ENCODE assay signal across 11 mouse cellular contexts in genomic region chr1:183979814-183980243, GRCm38 (mm10). TPM values are rescaled to one million over a fixed set of nuclear protein-coding genes. Genes with fewer than 3 reads are reported as not detected.
DNase-seq lines count a peak whose midpoint lies in the region; ATAC-seq and TF ChIP-seq lines count a peak whose summit lies in the region.
"Had no signal": no experiment of that assay in that cellular context is flagged by ENCODE, and none has a peak within 500 bp of the region (broad histone marks: within the 10 kb centered on the region; RNA-seq: fewer than 3 reads in every experiment).

No protein-coding gene starts in this region.

- DNase-seq in gastrocnemius, adult 2 months = peak; percentile 22
- no peak for DNase-seq in gastrocnemius, postnatal 36 days
- peak; percentile 23 to 37 for DNase-seq in lung, adult 18-20 months
- no peak for DNase-seq in lung, adult 2 months
- DNase-seq in telencephalon, adult 2 months (ENCODE audit: low read depth, low spot score) = peak; percentile 19
- no peak for DNase-seq in ovary, postnatal 36 days (ENCODE audit: low spot score)
- DNase-seq in midbrain, embryonic 11.5 days (ENCODE audit: low spot score, missing footprints) = no peak
- DNase-seq: kidney, postnatal 14 days had no signal

- no peak overlapping the region for H3K4me2 ChIP-seq in midbrain, embryonic 11.5 days
- H3K4me2 ChIP-seq: forebrain, embryonic 12.5 days; stomach, embryonic 15.5 days had no signal

- no peak for ATAC-seq in midbrain, embryonic 11.5 days (ENCODE audit: low FRiP score)

- peaks cover 26% of the 10 kb centered on the region for H3K9me3 ChIP-seq in megakaryocyte, embryonic 14.5 days
- no peaks in the 10 kb centered on the region for H3K9me3 ChIP-seq in midbrain, embryonic 11.5 days (ENCODE audit: control insufficient read depth, low read length)
- H3K9me3 ChIP-seq: forebrain, embryonic 12.5 days; stomach, embryonic 15.5 days had no signal

- intact Hi-C loops in gastrocnemius, adult 2 months (cut with DNase I) = no loop called here
- intact Hi-C loops in gastrocnemius, postnatal 36 days (cut with DNase I) = no loop called here

- peaks cover 10% of the 10 kb centered on the region for H3K27me3 ChIP-seq in megakaryocyte, embryonic 14.5 days (replicated peaks)
- no peaks in the 10 kb centered on the region for H3K27me3 ChIP-seq in midbrain, embryonic 11.5 days (ENCODE audit: control insufficient read depth, insufficient read depth, low read length)
- H3K27me3 ChIP-seq: forebrain, embryonic 12.5 days; stomach, embryonic 15.5 days had no signal

- no peak overlapping the region for H3K9ac ChIP-seq in midbrain, embryonic 11.5 days (ENCODE audit: low read length)
- H3K9ac ChIP-seq: forebrain, embryonic 12.5 days; stomach, embryonic 15.5 days had no signal

- no peak for TF ChIP-seq POLR2A in lung, adult 2 months (IDR thresholded peaks at IDR 0.05; ENCODE audit: borderline replicate concordance, extremely low read depth, low read depth, low read length)

- H3K4me3 ChIP-seq in gastrocnemius, adult 2 months = no peak overlapping the region
- no peak overlapping the region for H3K4me3 ChIP-seq in lung, adult 2 months (replicated peaks; ENCODE audit: extremely low read depth, low read depth, low read length)
- peak overlapping the region; percentile 71 for H3K4me3 ChIP-seq in megakaryocyte, embryonic 14.5 days (replicated peaks)
- H3K4me3 ChIP-seq in midbrain, embryonic 11.5 days (ENCODE audit: low read depth, low read length) = no peak overlapping the region
- H3K4me3 ChIP-seq: forebrain, embryonic 12.5 days; stomach, embryonic 15.5 days had no signal

- no peak for TF ChIP-seq CTCF in gastrocnemius, adult 2 months (IDR thresholded peaks at IDR 0.05)
- TF ChIP-seq CTCF in lung, adult 2 months (IDR thresholded peaks at IDR 0.05; ENCODE audit: insufficient read depth, low read length) = no peak

- H3K4me1 ChIP-seq in lung, adult 2 months (ENCODE audit: control insufficient read depth, insufficient read depth, low read length) = peaks cover 6% of the 10 kb centered on the region
- H3K4me1 ChIP-seq in megakaryocyte, embryonic 14.5 days = peaks cover 21% of the 10 kb centered on the region
- H3K4me1 ChIP-seq in midbrain, embryonic 11.5 days (ENCODE audit: control insufficient read depth, insufficient read depth, low read length) = no peaks in the 10 kb centered on the region
- H3K4me1 ChIP-seq: forebrain, embryonic 12.5 days had no signal

- no peaks in the 10 kb centered on the region for H3K36me3 ChIP-seq in megakaryocyte, embryonic 14.5 days (replicated peaks; ENCODE audit: low read length)
- no peaks in the 10 kb centered on the region for H3K36me3 ChIP-seq in midbrain, embryonic 11.5 days (ENCODE audit: control insufficient read depth, insufficient read depth, low read length)
- H3K36me3 ChIP-seq: forebrain, embryonic 12.5 days; stomach, embryonic 15.5 days had no signal

- H3K27ac ChIP-seq in gastrocnemius, adult 2 months = no peak overlapping the region
- no peak overlapping the region for H3K27ac ChIP-seq in midbrain, embryonic 11.5 days (ENCODE audit: low read depth, low read length)
- H3K27ac ChIP-seq: forebrain, embryonic 12.5 days; stomach, embryonic 15.5 days had no signal

- 77% methylated on average over 9 of the region's 9 CpGs for WGBS in lung, adult 2 months
- 93% methylated on average over 9 of the region's 9 CpGs for WGBS in midbrain, embryonic 11.5 days

RNA-seq across cellular contexts. Expression of gene Dusp10, which starts 33.3 kb away (rescaled TPM):
- 10 to 100 TPM; 18.4 to 25.0 TPM for total RNA-seq in gastrocnemius, adult 2 months (2021)
- 10 to 100 TPM; 27.3 to 47.1 TPM for total RNA-seq in gastrocnemius, postnatal 36 days (2021)
- polyA plus RNA-seq in lung, adult 2 months (2012; rRNA removed) = 13.6 and 16.4 TPM in 2 replicates
- polyA plus RNA-seq in megakaryocyte, embryonic 14.5 days (2012; ENCODE audit: insufficient read depth, low replicate concordance) = 3.1 and 14.8 TPM in 2 replicates
- polyA plus RNA-seq in midbrain, embryonic 11.5 days (2014; fragmentation: Nextera tagmentation; extraction: Ambion mirVana) = 9.0 and 10.4 TPM in 2 replicates

RNA-seq across cellular contexts. Expression of gene 1700056E22Rik, which starts 54.3 kb away (rescaled TPM):
- total RNA-seq in gastrocnemius, adult 2 months (2021) = under 1 TPM; 0.18 to 0.42 TPM
- under 1 TPM; 0.67 to 0.82 TPM for total RNA-seq in gastrocnemius, postnatal 36 days (2021)
- polyA plus RNA-seq in lung, adult 2 months (2012; rRNA removed) = 0.97 and 1.9 TPM in 2 replicates
- polyA plus RNA-seq in megakaryocyte, embryonic 14.5 days (2012; ENCODE audit: insufficient read depth, low replicate concordance) = 19.8 and 52.4 TPM in 2 replicates
- 1.4 and 2.0 TPM in 2 replicates for polyA plus RNA-seq in midbrain, embryonic 11.5 days (2014; fragmentation: Nextera tagmentation; extraction: Ambion mirVana)

Comparison
In these comparisons a context has a peak if more than half of its experiments do, and no peak if none do; other contexts are left out.
1. DNase-seq: peak in gastrocnemius, adult 2 months (single experiment), lung, adult 18-20 months (2 of 2) and telencephalon, adult 2 months (single experiment); none in gastrocnemius, postnatal 36 days (0 of 2), lung, adult 2 months (single experiment), ovary, postnatal 36 days (single experiment) and midbrain, embryonic 11.5 days (single experiment).